Mouse (Mus musculus): ENCODE measurements around the gene Rab1b.
A peak's percentile ranks its signal among the peaks of the same experiment; 100 is the strongest.
"Not testable (repeated sequence)": the region's sequence is repeated elsewhere in the genome, so short reads cannot be mapped to it uniquely, and the experiment has no call there.

Rab1b gene

GRCm38 (mm10) chr19:5087884-5088728 is 18.8 kb downstream of the Rab1b start, which contains the start of gene Yif1a:
TSS of gene Yif1a (plus strand) at chr19:5088538.
- no peaks in the 10 kb centered on the region for H3K36me3 ChIP-seq (ENCODE audit: control insufficient read depth, insufficient read depth, low read length, poor library complexity, severe bottlenecking)

GRCm38 (mm10) chr19:5086533-5086932 is 20.3 kb downstream of the Rab1b start:
- not testable (repeated sequence) for DNase-seq (ENCODE audit: low read depth, low spot score); H3K36me3 ChIP-seq (ENCODE audit: control insufficient read depth, insufficient read depth, low read length, poor library complexity, severe bottlenecking); H3K27me3 ChIP-seq (ENCODE audit: control insufficient read depth, insufficient read depth, low read length, poor library complexity, severe bottlenecking)

More at GRCm38 (mm10) chr19:5087884-5088728, 18.8 kb downstream of the Rab1b start, which contains the start of gene Yif1a:
- peak; percentile 98 for DNase-seq (ENCODE audit: low read depth, low spot score)
- H3K27me3 ChIP-seq (ENCODE audit: control insufficient read depth, insufficient read depth, low read length, poor library complexity, severe bottlenecking), result no peaks in the 10 kb centered on the region

DNA sequence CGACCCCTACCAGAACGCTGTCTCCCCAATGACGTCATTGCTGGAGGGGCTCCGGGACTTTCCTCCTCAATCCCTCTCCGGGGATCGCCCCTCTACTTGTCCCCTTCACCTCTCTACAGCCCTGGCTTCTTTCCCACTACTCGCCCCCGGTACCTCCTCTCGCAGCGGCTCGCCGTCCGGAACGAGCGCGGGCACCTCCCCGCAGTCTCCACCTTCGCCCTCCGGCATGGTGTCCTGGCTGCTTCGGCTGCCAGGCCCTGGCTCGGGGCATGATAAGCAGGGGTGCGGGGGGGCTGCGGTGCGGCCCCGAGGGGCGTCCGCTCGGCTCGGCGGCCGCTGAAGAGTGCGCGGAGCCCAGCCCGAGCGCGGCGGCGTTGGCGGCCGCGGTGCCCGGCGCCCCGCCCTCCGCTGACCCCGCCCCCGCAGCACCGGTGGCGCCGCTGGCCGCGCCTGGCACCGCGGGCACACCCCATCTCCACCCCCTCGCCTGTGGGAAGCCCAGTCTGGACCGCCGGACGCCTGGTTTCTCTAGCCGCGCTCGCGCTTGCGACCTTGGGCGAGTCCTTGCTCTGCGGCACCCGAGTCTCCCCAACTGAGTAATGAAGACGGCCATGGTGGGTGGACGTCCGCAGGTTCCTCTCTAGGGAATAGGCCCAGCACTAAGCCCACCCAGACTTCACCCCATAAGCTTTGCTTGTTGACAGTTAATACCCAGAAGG is 21.6 kb downstream of the Rab1b start, which contains the start of gene Tmem151a:
Tmem151a (minus strand) TSS at position 387 of the 719 bp plus-strand sequence.
- Histone ChIP-seq H3K27me3 (ENCODE audit: control insufficient read depth, insufficient read depth, low read length, poor library complexity, severe bottlenecking) (no peaks in the 10 kb centered on the region), H3K36me3 (ENCODE audit: control insufficient read depth, insufficient read depth, low read length, poor library complexity, severe bottlenecking) (no peaks in the 10 kb centered on the region)
- peak; percentile 42 for DNase-seq (ENCODE audit: low read depth, low spot score)

DNA sequence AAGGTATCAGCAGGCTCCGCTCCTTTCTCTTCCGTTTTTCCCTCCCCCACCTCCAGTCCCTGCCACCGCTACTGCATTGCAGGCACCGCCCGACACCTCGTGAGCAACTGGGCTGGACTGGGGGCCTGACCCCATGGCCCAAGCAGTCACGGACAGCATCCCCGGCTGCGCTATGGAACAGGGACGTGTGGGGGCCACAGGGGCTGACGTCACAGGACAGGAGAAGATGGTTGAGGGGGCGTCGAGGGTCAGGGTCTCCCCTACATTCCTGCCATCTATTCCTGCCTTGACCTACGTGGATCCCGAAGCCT is 22.1 kb downstream of the Rab1b start:
- no peak for DNase-seq (ENCODE audit: low read depth, low spot score)
- H3K36me3 ChIP-seq (ENCODE audit: control insufficient read depth, insufficient read depth, low read length, poor library complexity, severe bottlenecking), result no peaks in the 10 kb centered on the region
- H3K27me3 ChIP-seq (ENCODE audit: control insufficient read depth, insufficient read depth, low read length, poor library complexity, severe bottlenecking), result no peaks in the 10 kb centered on the region

- no peak for DNase-seq (ENCODE audit: low read depth, low spot score)
- Histone ChIP-seq H3K36me3 (ENCODE audit: control insufficient read depth, insufficient read depth, low read length, poor library complexity, severe bottlenecking) (no peaks in the 10 kb centered on the region), H3K27me3 (ENCODE audit: control insufficient read depth, insufficient read depth, low read length, poor library complexity, severe bottlenecking) (no peaks in the 10 kb centered on the region)
Observed at GRCm38 (mm10) chr19:5083961-5084833, 22.7 kb downstream of the Rab1b start.

GRCm38 (mm10) chr19:5082596-5082995 is 24.3 kb downstream of the Rab1b start:
- no peak for DNase-seq (ENCODE audit: low read depth, low spot score)
- no peaks in the 10 kb centered on the region for H3K27me3 ChIP-seq (ENCODE audit: control insufficient read depth, insufficient read depth, low read length, poor library complexity, severe bottlenecking)
- H3K36me3 ChIP-seq (ENCODE audit: control insufficient read depth, insufficient read depth, low read length, poor library complexity, severe bottlenecking), result no peaks in the 10 kb centered on the region

- Histone ChIP-seq H3K27me3 (ENCODE audit: control insufficient read depth, insufficient read depth, low read length, poor library complexity, severe bottlenecking) (no peaks in the 10 kb centered on the region), H3K36me3 (ENCODE audit: control insufficient read depth, insufficient read depth, low read length, poor library complexity, severe bottlenecking) (no peaks in the 10 kb centered on the region)
- no peak for DNase-seq (ENCODE audit: low read depth, low spot score)
Observed at GRCm38 (mm10) chr19:5082005-5082404, 24.9 kb downstream of the Rab1b start.

DNA sequence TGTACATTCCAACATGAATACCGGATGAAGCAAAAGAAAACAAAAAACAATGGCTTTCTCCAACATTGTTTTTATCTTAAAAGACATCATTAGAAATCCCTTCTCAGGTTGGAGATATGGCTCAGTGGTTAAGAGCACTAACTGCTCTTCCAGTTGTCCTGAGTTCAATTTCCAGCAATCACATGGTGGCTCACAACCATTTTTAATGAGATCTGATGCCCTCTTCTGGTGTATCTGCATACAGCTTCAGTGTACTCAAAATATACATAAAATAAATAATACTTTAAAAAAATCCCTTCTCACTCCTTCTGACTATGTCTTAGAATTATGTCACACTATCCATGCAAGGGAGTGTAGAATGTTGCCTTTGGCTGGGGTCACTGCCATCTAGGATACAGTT is 27.6 kb downstream of the Rab1b start:
- no peak for DNase-seq (ENCODE audit: low read depth, low spot score)
- Histone ChIP-seq H3K36me3 (ENCODE audit: control insufficient read depth, insufficient read depth, low read length, poor library complexity, severe bottlenecking) (no peaks in the 10 kb centered on the region), H3K27me3 (ENCODE audit: control insufficient read depth, insufficient read depth, low read length, poor library complexity, severe bottlenecking) (no peaks in the 10 kb centered on the region)

DNA sequence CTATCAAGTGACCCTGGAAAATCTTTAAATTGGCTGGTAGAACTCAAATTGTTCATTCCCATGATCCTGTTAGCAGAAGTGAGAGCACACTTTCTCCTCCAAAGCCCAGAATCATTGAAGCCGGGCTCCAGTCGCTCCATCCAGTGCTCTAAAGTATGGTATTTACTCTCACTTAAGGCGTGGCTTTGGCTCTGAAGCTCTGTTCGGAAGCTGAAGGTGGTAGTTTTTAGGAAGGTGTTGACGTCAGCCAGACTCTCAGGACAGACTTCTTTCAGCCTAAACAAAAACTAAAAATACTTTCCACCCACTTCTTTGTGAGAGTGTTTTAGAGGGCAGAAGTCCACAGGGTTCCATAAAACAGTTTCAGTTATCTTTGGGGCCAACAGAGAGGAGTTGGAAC is 33.4 kb downstream of the Rab1b start:
- DNase-seq (ENCODE audit: low read depth, low spot score), result no peak
- Histone ChIP-seq H3K27me3 (ENCODE audit: control insufficient read depth, insufficient read depth, low read length, poor library complexity, severe bottlenecking) (peaks cover 2% of the 10 kb centered on the region; the same call in 1 of the 2 replicates), H3K36me3 (ENCODE audit: control insufficient read depth, insufficient read depth, low read length, poor library complexity, severe bottlenecking) (no peaks in the 10 kb centered on the region)

DNA sequence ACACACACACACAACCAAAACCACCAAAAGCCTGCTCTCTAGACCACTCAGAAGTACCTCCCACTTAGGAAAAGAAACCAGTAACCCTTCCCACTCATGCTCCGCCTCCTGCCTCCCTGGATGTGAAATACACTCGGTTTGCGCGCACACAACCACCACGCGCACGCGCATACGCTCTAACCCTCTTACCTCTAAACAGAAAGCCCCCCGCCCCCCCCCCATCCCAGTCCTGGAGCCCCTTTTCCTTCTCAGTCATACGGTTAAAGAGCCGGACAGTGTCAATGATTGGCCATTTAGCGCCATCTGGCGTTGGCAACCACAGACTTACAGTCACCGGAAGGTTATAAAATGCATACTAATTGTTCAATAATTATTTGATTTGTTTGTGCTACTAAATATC is 33.8 kb downstream of the Rab1b start:
- Histone ChIP-seq H3K36me3 (ENCODE audit: control insufficient read depth, insufficient read depth, low read length, poor library complexity, severe bottlenecking) (no peaks in the 10 kb centered on the region), H3K27me3 (ENCODE audit: control insufficient read depth, insufficient read depth, low read length, poor library complexity, severe bottlenecking) (peaks cover 2% of the 10 kb centered on the region; the same call in 1 of the 2 replicates)
- DNase-seq (ENCODE audit: low read depth, low spot score), result peak; percentile 76

GRCm38 (mm10) chr19:5072389-5073019 is 34.4 kb downstream of the Rab1b start:
- peaks cover 2% of the 10 kb centered on the region; the same call in 1 of the 2 replicates for H3K27me3 ChIP-seq (ENCODE audit: control insufficient read depth, insufficient read depth, low read length, poor library complexity, severe bottlenecking)
- DNase-seq (ENCODE audit: low read depth, low spot score), result no peak
- no peaks in the 10 kb centered on the region for H3K36me3 ChIP-seq (ENCODE audit: control insufficient read depth, insufficient read depth, low read length, poor library complexity, severe bottlenecking)

- no peaks in the 10 kb centered on the region for H3K36me3 ChIP-seq (ENCODE audit: control insufficient read depth, insufficient read depth, low read length, poor library complexity, severe bottlenecking)
- DNase-seq (ENCODE audit: low read depth, low spot score), result peak; percentile 79
- H3K27me3 ChIP-seq (ENCODE audit: control insufficient read depth, insufficient read depth, low read length, poor library complexity, severe bottlenecking), result peaks cover 2% of the 10 kb centered on the region; the same call in 1 of the 2 replicates
Observed at GRCm38 (mm10) chr19:5071545-5072369, 35.1 kb downstream of the Rab1b start.

- no peaks in the 10 kb centered on the region for H3K36me3 ChIP-seq (ENCODE audit: control insufficient read depth, insufficient read depth, low read length, poor library complexity, severe bottlenecking)
- no peak for DNase-seq (ENCODE audit: low read depth, low spot score)
- peaks cover 2% of the 10 kb centered on the region; the same call in 1 of the 2 replicates for H3K27me3 ChIP-seq (ENCODE audit: control insufficient read depth, insufficient read depth, low read length, poor library complexity, severe bottlenecking)
Observed at GRCm38 (mm10) chr19:5071077-5071476, 35.8 kb downstream of the Rab1b start.

Data from splenic B cell, adult 2 months (primary cell).